Mouse (Mus musculus) midbrain, embryonic 16.5 days (tissue): Measurements from ENCODE around the gene Rbl1. TPM values are rescaled to one million over a fixed set of nuclear protein-coding genes. Genes with fewer than 3 reads are reported as not detected.
A peak's percentile ranks its signal among the peaks of the same experiment; 100 is the strongest.
"Not testable (repeated sequence)": the region's sequence is repeated elsewhere in the genome, so short reads cannot be mapped to it uniquely, and the experiment has no call there.

ENCODE experiments used
- ATAC-seq: fragments of 200-750 bp; cut with Nextera tagmentation; 2 replicates; pipeline ENCODE4 v1.8.0; 2017; ENCODE audit warnings: moderate TSS enrichment
- H3K27ac ChIP-seq: fragments of 300-500 bp; sonication (generic); 2 replicates; pipeline ENCODE4 v1.5.1; 2014; ENCODE audit warnings: mild to moderate bottlenecking, low read length, mixed read lengths
- H3K27me3 ChIP-seq: fragments of 300-500 bp; sonication (generic); 2 replicates; pipeline ENCODE4 v1.6.1; 2014; ENCODE audit warnings: low read depth, low read length, mixed read lengths; ENCODE audit not compliant: control insufficient read depth, insufficient read depth
- H3K36me3 ChIP-seq: fragments of 300-500 bp; sonication (generic); 2 replicates; pipeline ENCODE4 v1.6.1; 2014; ENCODE audit warnings: mild to moderate bottlenecking, low read length, moderate library complexity, mixed read lengths; ENCODE audit not compliant: control insufficient read depth, insufficient read depth
- H3K4me1 ChIP-seq: fragments of 300-500 bp; sonication (generic); 2 replicates; pipeline ENCODE4 v1.6.1; 2014; ENCODE audit warnings: mild to moderate bottlenecking, low read length, mixed read lengths; ENCODE audit not compliant: control insufficient read depth, insufficient read depth
- H3K4me2 ChIP-seq: fragments of 300-500 bp; sonication (generic); 2 replicates; pipeline ENCODE4 v1.6.1; 2014; ENCODE audit warnings: mild to moderate bottlenecking, low read length, mixed read lengths
- H3K4me3 ChIP-seq: fragments of 300-500 bp; sonication (generic); 2 replicates; pipeline ENCODE4 v1.5.1; 2014; ENCODE audit warnings: low read depth, mild to moderate bottlenecking, low read length, moderate library complexity, mixed read lengths
- H3K9ac ChIP-seq: fragments of 300-500 bp; sonication (generic); 2 replicates; pipeline ENCODE4 v1.6.1; 2014; ENCODE audit warnings: low read depth, low read length, mixed read lengths
- H3K9me3 ChIP-seq: fragments of 300-500 bp; sonication (generic); replicated peaks from 2 replicates; pipeline ENCODE4 v1.6.1; 2014; ENCODE audit warnings: mild to moderate bottlenecking, low read length, mixed read lengths; ENCODE audit not compliant: control insufficient read depth, poor library complexity, severe bottlenecking
- WGBS: fragments of 180-500 bp; shearing (Covaris S2); extraction: QIAGEN DNeasy Blood & Tissue Kit; methylation state at CpG from one replicate; pipeline ENCODE4 v1.1.7; 2014; 5-methylcytosine and 5-hydroxymethylcytosine counted together
- polyA plus RNA-seq: library from polyadenylated mRNA; unstranded; fragments of >200 nt; fragmentation: Nextera tagmentation; extraction: Ambion mirVana; gene quantifications from 2 replicates; pipeline ENCODE4 v1.2.1, GENCODE M21; 2015

Rbl1 gene
- polyA plus RNA-seq, 1 experiment from 2014 or later, result 4.2 TPM

- 92% methylated on average over 3 of the region's 3 CpGs for WGBS
- H3K4me3 ChIP-seq, result no peak overlapping the region
- no peak overlapping the region for H3K27ac ChIP-seq
- no peak overlapping the region for H3K4me2 ChIP-seq
- no peaks in the 10 kb centered on the region for H3K27me3 ChIP-seq
- H3K9me3 ChIP-seq, result no peaks in the 10 kb centered on the region
- no peak for ATAC-seq
- H3K9ac ChIP-seq, result no peak overlapping the region
- 0 out of 2 replicates have a peak, but pooled peaks cover under 1% of the 10 kb centered on the region for H3K36me3 ChIP-seq
- no peaks in the 10 kb centered on the region for H3K4me1 ChIP-seq
Observed at GRCm38 (mm10) chr2:157176248-157176647, 28.1 kb downstream of the Rbl1 start.

GRCm38 (mm10) chr2:157174416-157174815, 29.9 kb downstream of the Rbl1 start:
- H3K4me2 ChIP-seq, result no peak overlapping the region
- peaks cover 8% of the 10 kb centered on the region; the same call in 1 of the 2 replicates for H3K4me1 ChIP-seq
- no peak overlapping the region for H3K27ac ChIP-seq
- H3K36me3 ChIP-seq, result 0 out of 2 replicates have a peak, but pooled peaks cover 1% of the 10 kb centered on the region
- no peak overlapping the region for H3K9ac ChIP-seq
- no peaks in the 10 kb centered on the region for H3K9me3 ChIP-seq
- H3K27me3 ChIP-seq, result no peaks in the 10 kb centered on the region
- ATAC-seq, result no peak
- WGBS, result 83% methylated on average over 5 of the region's 5 CpGs
- H3K4me3 ChIP-seq, result no peak overlapping the region

- Histone ChIP-seq H3K4me1 (peaks cover 8% of the 10 kb centered on the region; the same call in 1 of the 2 replicates), H3K9ac (no peak overlapping the region), H3K9me3 (no peaks in the 10 kb centered on the region), H3K27ac (no peak overlapping the region), H3K27me3 (no peaks in the 10 kb centered on the region), H3K4me3 (no peak overlapping the region), H3K4me2 (no peak overlapping the region), H3K36me3 (0 out of 2 replicates have a peak, but pooled peaks cover 3% of the 10 kb centered on the region)
- ATAC-seq, result no peak
- 97% methylated on average over 6 of the region's 6 CpGs for WGBS
Observed at GRCm38 (mm10) chr2:157173555-157173954, 30.8 kb downstream of the Rbl1 start.

- no peak for ATAC-seq
- Histone ChIP-seq H3K4me1 (peaks cover 8% of the 10 kb centered on the region; the same call in 1 of the 2 replicates), H3K4me3 (no peak overlapping the region), H3K27ac (no peak overlapping the region), H3K9ac (no peak overlapping the region), H3K4me2 (no peak overlapping the region), H3K27me3 (no peaks in the 10 kb centered on the region), H3K9me3 (no peaks in the 10 kb centered on the region), H3K36me3 (0 out of 2 replicates have a peak, but pooled peaks cover 5% of the 10 kb centered on the region)
- 97% methylated on average over 6 of the region's 6 CpGs for WGBS
Observed at GRCm38 (mm10) chr2:157172984-157173383, 31.4 kb downstream of the Rbl1 start.

- WGBS, result 26% methylated on average over 6 of the region's 6 CpGs
- Histone ChIP-seq H3K9ac (no peak overlapping the region), H3K4me1 (peaks cover 8% of the 10 kb centered on the region; the same call in 1 of the 2 replicates), H3K9me3 (no peaks in the 10 kb centered on the region), H3K27ac (peak overlapping the region; percentile 26; the same call in 1 of the 2 replicates), H3K36me3 (peaks cover 5% of the 10 kb centered on the region; the same call in 1 of the 2 replicates), H3K27me3 (no peaks in the 10 kb centered on the region), H3K4me3 (no peak overlapping the region), H3K4me2 (no peak overlapping the region)
- ATAC-seq, result 0 out of 2 replicates have a peak, but pooled peaks have one; percentile 39
Observed at GRCm38 (mm10) chr2:157170626-157171025, 33.7 kb downstream of the Rbl1 start.

- Histone ChIP-seq H3K4me1 (peaks cover 8% of the 10 kb centered on the region; the same call in 1 of the 2 replicates), H3K9me3 (no peaks in the 10 kb centered on the region), H3K4me2 (no peak overlapping the region), H3K9ac (no peak overlapping the region), H3K27me3 (no peaks in the 10 kb centered on the region), H3K4me3 (no peak overlapping the region), H3K36me3 (peaks cover 5% of the 10 kb centered on the region; the same call in 1 of the 2 replicates), H3K27ac (peak overlapping the region; percentile 26; the same call in 1 of the 2 replicates)
- peak; percentile 75; the same call in 1 of the 2 replicates for ATAC-seq
- WGBS, result 8% methylated on average over 5 of the region's 5 CpGs
Observed at GRCm38 (mm10) chr2:157170166-157170565, 34.2 kb downstream of the Rbl1 start.

GRCm38 (mm10) chr2:157166371-157167080, 37.8 kb downstream of the Rbl1 start:
- Histone ChIP-seq H3K27me3 (no peaks in the 10 kb centered on the region), H3K9me3 (no peaks in the 10 kb centered on the region), H3K4me1 (peaks cover 8% of the 10 kb centered on the region; the same call in 1 of the 2 replicates), H3K36me3 (peaks cover 13% of the 10 kb centered on the region; the same call in 1 of the 2 replicates), H3K27ac (no peak overlapping the region), H3K9ac (no peak overlapping the region), H3K4me3 (no peak overlapping the region), H3K4me2 (no peak overlapping the region)
- 95% methylated on average over 12 of the region's 12 CpGs for WGBS
- no peak for ATAC-seq

- not testable (repeated sequence) for H3K27me3 ChIP-seq, H3K4me2 ChIP-seq, H3K27ac ChIP-seq, H3K9me3 ChIP-seq, H3K9ac ChIP-seq, H3K4me3 ChIP-seq, ATAC-seq, H3K4me1 ChIP-seq
- H3K36me3 ChIP-seq, result peaks cover 17% of the 10 kb centered on the region; the same call in 1 of the 2 replicates
Observed at GRCm38 (mm10) chr2:157165312-157166224, 38.8 kb downstream of the Rbl1 start.
